In genomic region chrX:145454828-145455227, GRCm38 (mm10) we compare ENCODE assay signal across 20 mouse cellular contexts. TPM values are rescaled to one million over a fixed set of nuclear protein-coding genes. Genes with fewer than 3 reads are reported as not detected.
DNase-seq lines count a peak whose midpoint lies in the region; ATAC-seq and TF ChIP-seq lines count a peak whose summit lies in the region.
"Had no signal": no experiment of that assay in that cellular context is flagged by ENCODE, and none has a peak within 500 bp of the region (broad histone marks: within the 10 kb centered on the region; RNA-seq: fewer than 3 reads in every experiment).

No protein-coding gene starts in this region.

- H3K4me1 ChIP-seq in heart, embryonic 10.5 days = no peaks in the 10 kb centered on the region
- H3K4me1 ChIP-seq in intestine, embryonic 16.5 days (ENCODE audit: control insufficient read depth, insufficient read depth, low read length) = no peaks in the 10 kb centered on the region; the same call in 1 of the 2 replicates
- H3K4me1 ChIP-seq: heart, embryonic 12.5 days; neural tube, embryonic 12.5 days had no signal

- WGBS in heart, embryonic 10.5 days = 68% methylated on average over 4 of the region's 4 CpGs
- 75% methylated on average over 4 of the region's 4 CpGs for WGBS in intestine, embryonic 16.5 days

- no peak overlapping the region for H3K9ac ChIP-seq in intestine, embryonic 16.5 days (ENCODE audit: low read depth, low read length)
- H3K9ac ChIP-seq: heart, embryonic 12.5 days; neural tube, embryonic 12.5 days had no signal

- H3K27me3 ChIP-seq in heart, embryonic 10.5 days (ENCODE audit: insufficient read depth, poor library complexity, severe bottlenecking) = no peaks in the 10 kb centered on the region
- H3K27me3 ChIP-seq in intestine, embryonic 16.5 days (replicated peaks; ENCODE audit: control insufficient read depth, insufficient read depth, low read length) = no peaks in the 10 kb centered on the region
- H3K27me3 ChIP-seq: CH12.LX; heart, embryonic 12.5 days; neural tube, embryonic 12.5 days had no signal

- no peak for TF ChIP-seq CTCF in left cerebral cortex, adult 2 months (IDR thresholded peaks at IDR 0.05)

- no peak overlapping the region for H3K4me3 ChIP-seq in heart, embryonic 10.5 days
- H3K4me3 ChIP-seq in left cerebral cortex, adult 2 months = no peak overlapping the region
- no peak overlapping the region for H3K4me3 ChIP-seq in intestine, embryonic 16.5 days (ENCODE audit: low read length)
- H3K4me3 ChIP-seq: heart, embryonic 12.5 days; neural tube, embryonic 12.5 days had no signal

- peak; percentile 13 for DNase-seq in cerebellum, adult 9-11 months
- DNase-seq in cerebellum, adult 18-20 months = no peak
- DNase-seq in heart, adult 11 months = peak; percentile 75
- no peak for DNase-seq in heart, embryonic 10.5 days (ENCODE audit: low spot score)
- DNase-seq in left cerebral cortex, postnatal 14 days (ENCODE audit: low spot score in 2 of 2) = peak; percentile 7 to 32
- no peak for DNase-seq in left cerebral cortex, adult 2 months (ENCODE audit: extremely low spot score in 1 of 2, low spot score in 2 of 2)
- DNase-seq in urinary bladder, postnatal 10 days (ENCODE audit: low spot score) = no peak
- DNase-seq: adrenal gland, postnatal 14 days; cerebellum, postnatal 25 days; heart, postnatal 36 days; kidney, postnatal 4 days; spleen, adult 18-20 months; thymus, postnatal 14 days had no signal

- H3K4me2 ChIP-seq in intestine, embryonic 16.5 days (ENCODE audit: low read depth, low read length) = no peak overlapping the region
- H3K4me2 ChIP-seq: heart, embryonic 12.5 days; liver, embryonic 11.5 days; neural tube, embryonic 12.5 days had no signal

- H3K9me3 ChIP-seq in heart, embryonic 10.5 days = no peaks in the 10 kb centered on the region
- H3K9me3 ChIP-seq in intestine, embryonic 16.5 days (ENCODE audit: control insufficient read depth, low read length) = no peaks in the 10 kb centered on the region
- H3K9me3 ChIP-seq: heart, embryonic 12.5 days; neural tube, embryonic 12.5 days had no signal

- intact Hi-C loops in left cerebral cortex, postnatal 14 days (cut with DNase I) = no loop called here
- intact Hi-C loops in left cerebral cortex, adult 2 months (cut with DNase I) = no loop called here

- H3K36me3 ChIP-seq in heart, embryonic 10.5 days = peaks cover 19% of the 10 kb centered on the region
- H3K36me3 ChIP-seq in intestine, embryonic 16.5 days (ENCODE audit: control insufficient read depth, insufficient read depth, low read length) = no peaks in the 10 kb centered on the region

- ATAC-seq in intestine, embryonic 16.5 days = peak; percentile 20; the same call in 1 of the 2 replicates
- ATAC-seq: midbrain, embryonic 16.5 days had no signal

- no peak overlapping the region for H3K27ac ChIP-seq in heart, embryonic 10.5 days
- H3K27ac ChIP-seq in left cerebral cortex, adult 2 months = no peak overlapping the region
- peak overlapping the region; percentile 51 for H3K27ac ChIP-seq in intestine, embryonic 16.5 days (ENCODE audit: low read length)
- H3K27ac ChIP-seq: neural tube, embryonic 12.5 days; stomach, postnatal 0 days had no signal

RNA-seq across cellular contexts. Expression of gene Amot, which starts 50.2 kb away (rescaled TPM):
- polyA plus RNA-seq in heart, embryonic 10.5 days (2016; fragmentation: Nextera tagmentation; extraction: Ambion mirVana) = 17.7 and 25.5 TPM in 2 replicates
- 10 to 100 TPM; 23.3 to 24.1 TPM for total RNA-seq in left cerebral cortex, postnatal 14 days (2021)
- total RNA-seq in left cerebral cortex, adult 2 months (2021) = 10 to 100 TPM; 24.6 to 25.7 TPM
- polyA plus RNA-seq in intestine, embryonic 16.5 days (2015; fragmentation: Nextera tagmentation; extraction: Ambion mirVana) = 14.2 and 15.4 TPM in 2 replicates
- total RNA-seq: CH12.LX had no signal

Comparison
In these comparisons a context has a peak if more than half of its experiments do, and no peak if none do; other contexts are left out.
1. DNase-seq: peak in cerebellum, adult 9-11 months (single experiment), heart, adult 11 months (single experiment) and left cerebral cortex, postnatal 14 days (2 of 2); none in cerebellum, adult 18-20 months (0 of 2), heart, embryonic 10.5 days (single experiment), left cerebral cortex, adult 2 months (0 of 2) and urinary bladder, postnatal 10 days (single experiment).